Mouse (Mus musculus) CH12.LX (cell line): ENCODE measurements around the gene Cxcl16. TPM values are rescaled to one million over a fixed set of nuclear protein-coding genes. Genes with fewer than 3 reads are reported as not detected.

ENCODE experiments used
- DNase-seq: peaks from one replicate; pipeline ENCODE4 v3.0.0-alpha.2; 2013; ENCODE audit errors: extremely low read depth
- H3K27ac ChIP-seq: 2 replicates; pipeline ENCODE4 v1.5.1; 2012; ENCODE audit warnings: low read depth, mild to moderate bottlenecking, control low read depth, moderate library complexity; ENCODE audit not compliant: insufficient read depth
- H3K27me3 ChIP-seq: replicated peaks from 2 replicates; pipeline ENCODE3; 2012; ENCODE audit warnings: inconsistent platforms
- H3K36me3 ChIP-seq, 2 experiments: replicated peaks in 1 of 2; 2 replicates each; pipeline versions ENCODE3 to v1.6.1; 2012; ENCODE audit warnings: inconsistent platforms in 1 of 2, low read length in 1 of 2, mild to moderate bottlenecking in 1 of 2, mixed read lengths in 1 of 2, moderate library complexity in 1 of 2; ENCODE audit not compliant: control insufficient read depth in 1 of 2, insufficient read depth in 1 of 2
- H3K4me1 ChIP-seq, 2 experiments: 2 replicates each; pipeline ENCODE4 v1.6.1; 2012; ENCODE audit warnings: inconsistent platforms in 1 of 2, moderate library complexity in 1 of 2; ENCODE audit not compliant: insufficient read depth in 2 of 2, control insufficient read depth in 1 of 2
- H3K4me2 ChIP-seq: 2 replicates; pipeline ENCODE4 v1.6.1; 2012; ENCODE audit warnings: low read depth, mild to moderate bottlenecking, control low read depth; ENCODE audit not compliant: poor library complexity, insufficient read depth, severe bottlenecking
- H3K4me3 ChIP-seq, 3 experiments: fragments of 150-350 bp in 1 of 3; sonication (generic) in 1 of 3; replicated peaks in 1 of 3; 2 replicates each; pipeline versions ENCODE3 to v1.5.1; 2011 to 2012; ENCODE audit warnings: low read depth in 2 of 3, low read length in 2 of 3, mild to moderate bottlenecking in 2 of 3, moderate library complexity in 2 of 3, control low read depth in 1 of 3, improper control_type of control experiment in 1 of 3, inconsistent platforms in 1 of 3, mixed read lengths in 1 of 3; ENCODE audit not compliant: poor library complexity in 1 of 3
- H3K79me2 ChIP-seq: replicated peaks from 2 replicates; pipeline ENCODE4 v1.6.1; 2012; ENCODE audit warnings: mild to moderate bottlenecking, moderate library complexity; ENCODE audit not compliant: control insufficient read depth, poor library complexity, insufficient read depth, severe bottlenecking; ENCODE audit errors: extremely low read depth
- H3K9ac ChIP-seq: 2 replicates; pipeline ENCODE4 v1.6.1; 2012; ENCODE audit warnings: low read depth, mild to moderate bottlenecking, control low read depth, moderate library complexity; ENCODE audit not compliant: insufficient read depth
- H3K9me3 ChIP-seq: replicated peaks from 2 replicates; pipeline ENCODE3; 2012; ENCODE audit warnings: low read length, inconsistent platforms, mixed read lengths
- BHLHE40 ChIP-seq: IDR thresholded peaks from 2 replicates; pipeline ENCODE4 v1.6.1; 2011; ENCODE audit warnings: mild to moderate bottlenecking, low read depth, low read length, improper control_type of control experiment
- CHD1 ChIP-seq: IDR thresholded peaks from 2 replicates; pipeline ENCODE4 v1.6.1; 2012; ENCODE audit warnings: low read depth, low read length, improper control_type of control experiment, inconsistent platforms
- CHD2 ChIP-seq: IDR thresholded peaks from 2 replicates; pipeline ENCODE4 v1.6.1; 2011; ENCODE audit warnings: low read length, improper control_type of control experiment
- CTCF ChIP-seq, 2 experiments: IDR thresholded peaks in 1 of 2; conservative IDR thresholded peaks in 1 of 2; 2 replicates each; pipeline ENCODE4 v1.5.1; 2011 to 2012; ENCODE audit warnings: low read depth in 2 of 2, low read length in 2 of 2, improper control_type of control experiment in 1 of 2, inconsistent platforms in 1 of 2, mild to moderate bottlenecking in 1 of 2, moderate library complexity in 1 of 2
- E2F4 ChIP-seq: IDR thresholded peaks from 2 replicates; pipeline ENCODE4 v1.6.1; 2011; ENCODE audit warnings: low read depth, low read length, improper control_type of control experiment; ENCODE audit not compliant: insufficient replicate concordance
- ELF1 ChIP-seq: IDR thresholded peaks from 2 replicates; pipeline ENCODE4 v1.6.1; 2014; ENCODE audit warnings: low read depth, mild to moderate bottlenecking, inconsistent platforms, low read length, improper control_type of control experiment
- EP300 ChIP-seq: IDR thresholded peaks from 2 replicates; pipeline ENCODE4 v1.6.1; 2011; ENCODE audit warnings: low read length, improper control_type of control experiment
- ETS1 ChIP-seq: conservative IDR thresholded peaks from 2 replicates; pipeline ENCODE4 v1.6.1; 2012; ENCODE audit warnings: low read depth, mild to moderate bottlenecking, inconsistent platforms, low read length, improper control_type of control experiment, moderate library complexity
- GABPA ChIP-seq: IDR thresholded peaks from 2 replicates; pipeline ENCODE4 v1.6.1; 2012; ENCODE audit warnings: low read depth, low read length, improper control_type of control experiment, inconsistent platforms; ENCODE audit not compliant: insufficient replicate concordance
- HCFC1 ChIP-seq: IDR thresholded peaks from 2 replicates; pipeline ENCODE4 v1.6.1; 2012; ENCODE audit warnings: low read depth, mild to moderate bottlenecking, inconsistent platforms, low read length, improper control_type of control experiment
- IRF4 ChIP-seq: IDR thresholded peaks from 2 replicates; pipeline ENCODE4 v1.6.1; 2014; ENCODE audit warnings: low read depth, mild to moderate bottlenecking, inconsistent platforms, low read length, improper control_type of control experiment
- JUN ChIP-seq: IDR thresholded peaks from 2 replicates; pipeline ENCODE4 v1.6.1; 2011; ENCODE audit warnings: low read depth, mild to moderate bottlenecking, low read length, improper control_type of control experiment, moderate library complexity; ENCODE audit not compliant: insufficient read depth
- JUND ChIP-seq: conservative IDR thresholded peaks from 2 replicates; pipeline ENCODE4 v1.6.1; 2011; ENCODE audit warnings: low read depth, low read length, improper control_type of control experiment
- MAFK ChIP-seq: IDR thresholded peaks from 2 replicates; pipeline ENCODE4 v1.6.1; 2011; ENCODE audit warnings: low read length, improper control_type of control experiment; ENCODE audit not compliant: insufficient replicate concordance
- MAX ChIP-seq: IDR thresholded peaks from 2 replicates; pipeline ENCODE4 v1.6.1; 2011; ENCODE audit warnings: low read length, improper control_type of control experiment
- MAZ ChIP-seq: IDR thresholded peaks from 2 replicates; pipeline ENCODE4 v1.6.1; 2012; ENCODE audit warnings: low read depth, mild to moderate bottlenecking, inconsistent platforms, low read length, improper control_type of control experiment, moderate library complexity
- MEF2A ChIP-seq: IDR thresholded peaks from 2 replicates; pipeline ENCODE4 v1.6.1; 2014; ENCODE audit warnings: low read depth, mild to moderate bottlenecking, inconsistent platforms, low read length, improper control_type of control experiment, borderline replicate concordance
- MXI1 ChIP-seq: IDR thresholded peaks from 2 replicates; pipeline ENCODE4 v1.6.1; 2011; ENCODE audit warnings: mild to moderate bottlenecking, low read depth, low read length, improper control_type of control experiment
- MYC ChIP-seq: IDR thresholded peaks from 2 replicates; pipeline ENCODE4 v1.6.1; 2011; ENCODE audit warnings: low read depth, mild to moderate bottlenecking, improper control_type of control experiment, low read length
- NELFE ChIP-seq: IDR thresholded peaks from 2 replicates; pipeline ENCODE4 v1.6.1; 2011; ENCODE audit warnings: low read depth, low read length, improper control_type of control experiment
- NRF1 ChIP-seq: IDR thresholded peaks from 2 replicates; pipeline ENCODE4 v1.6.1; 2014; ENCODE audit warnings: low read depth, mild to moderate bottlenecking, inconsistent platforms, low read length, improper control_type of control experiment, moderate library complexity
- PAX5 ChIP-seq: IDR thresholded peaks from 2 replicates; pipeline ENCODE4 v1.6.1; 2012; ENCODE audit warnings: low read length, inconsistent platforms, mixed read lengths
- POLR2A ChIP-seq: IDR thresholded peaks from 2 replicates; pipeline ENCODE4 v1.6.1; 2011; ENCODE audit warnings: low read depth, mild to moderate bottlenecking, improper control_type of control experiment, low read length
- POLR2AphosphoS2 ChIP-seq: IDR thresholded peaks from 2 replicates; pipeline ENCODE4 v1.6.1; 2011; ENCODE audit warnings: low read depth, low read length, improper control_type of control experiment
- RAD21 ChIP-seq: IDR thresholded peaks from 2 replicates; pipeline ENCODE4 v1.6.1; 2011; ENCODE audit warnings: low read depth, mild to moderate bottlenecking, low read length, improper control_type of control experiment, moderate library complexity
- RCOR1 ChIP-seq: conservative IDR thresholded peaks from 2 replicates; pipeline ENCODE4 v1.6.1; 2012; ENCODE audit warnings: low read depth, mild to moderate bottlenecking, inconsistent platforms, low read length, improper control_type of control experiment
- SIN3A ChIP-seq: IDR thresholded peaks from 2 replicates; pipeline ENCODE4 v1.6.1; 2012; ENCODE audit warnings: low read length, improper control_type of control experiment, inconsistent platforms
- SMC3 ChIP-seq: IDR thresholded peaks from 2 replicates; pipeline ENCODE4 v1.6.1; 2011; ENCODE audit warnings: low read depth, low read length, improper control_type of control experiment
- TBP ChIP-seq: conservative IDR thresholded peaks from 2 replicates; pipeline ENCODE4 v1.6.1; 2011; ENCODE audit warnings: low read depth, low read length, improper control_type of control experiment
- TCF12 ChIP-seq: IDR thresholded peaks from 2 replicates; pipeline ENCODE4 v1.6.1; 2014; ENCODE audit warnings: low read depth, mild to moderate bottlenecking, inconsistent platforms, low read length, improper control_type of control experiment
- UBTF ChIP-seq: IDR thresholded peaks from 2 replicates; pipeline ENCODE4 v1.6.1; 2012; ENCODE audit warnings: low read depth, mild to moderate bottlenecking, inconsistent platforms, low read length, improper control_type of control experiment, moderate library complexity
- USF1 ChIP-seq: IDR thresholded peaks from 2 replicates; pipeline ENCODE4 v1.6.1; 2014; ENCODE audit warnings: low read depth, mild to moderate bottlenecking, inconsistent platforms, low read length, improper control_type of control experiment
- USF2 ChIP-seq: conservative IDR thresholded peaks from 2 replicates; pipeline ENCODE4 v1.6.1; 2011; ENCODE audit warnings: low read depth, low read length, improper control_type of control experiment
- ZC3H11A ChIP-seq: IDR thresholded peaks from 2 replicates; pipeline ENCODE4 v1.6.1; 2012; ENCODE audit warnings: low read depth, mild to moderate bottlenecking, inconsistent platforms, low read length, improper control_type of control experiment
- ZKSCAN1 ChIP-seq: IDR thresholded peaks from 2 replicates; pipeline ENCODE4 v1.6.1; 2012; ENCODE audit warnings: low read depth, inconsistent platforms, low read length, improper control_type of control experiment, borderline replicate concordance
- ZMIZ1 ChIP-seq: IDR thresholded peaks from 2 replicates; pipeline ENCODE4 v1.6.1; 2012; ENCODE audit warnings: low read depth, mild to moderate bottlenecking, inconsistent platforms, low read length, improper control_type of control experiment
- ZNF384 ChIP-seq: IDR thresholded peaks from 2 replicates; pipeline ENCODE4 v1.6.1; 2012; ENCODE audit warnings: low read depth, low read length, improper control_type of control experiment, inconsistent platforms
- dilution Hi-C: fragments of 300-500 bp; cut with MboI; formaldehyde crosslinking; loops from 2 replicates; pipeline ENCODE4 v1.14.3; 2020; ENCODE audit warnings: low sequenced_read_pairs; ENCODE audit not compliant: extremely low pct_unique_long_range_greater_than_20kb, extremely low pct_ligation_motif_present
- in situ Hi-C: fragments of 300-500 bp; cut with MboI; formaldehyde crosslinking; loops from 3 replicates; pipeline ENCODE4 v1.14.3; 2019; ENCODE audit warnings: low sequenced_read_pairs, low pct_ligation_motif_present, low pct_unique_long_range_greater_than_20kb, mixed read lengths
- polyA plus RNA-seq: library from polyadenylated mRNA; unstranded; fragments of >175 nt; gene quantifications from 2 replicates; pipeline ENCODE4 v1.2.1, GENCODE M21; 2012; ENCODE audit warnings: low read depth; ENCODE audit not compliant: insufficient read length
- total RNA-seq, 2 experiments: library from RNA; depleted of rRNA; stranded (reverse); fragments of 300-350 nt in 1 of 2; fragments of >200 nt in 1 of 2; gene quantifications; 2 replicates each; pipeline ENCODE4 v1.2.3; 2012 to 2014

Cxcl16 gene
- total and polyA plus RNA-seq, 3 experiments = 0.04 to 0.56 TPM; not detected in 1

DNA sequence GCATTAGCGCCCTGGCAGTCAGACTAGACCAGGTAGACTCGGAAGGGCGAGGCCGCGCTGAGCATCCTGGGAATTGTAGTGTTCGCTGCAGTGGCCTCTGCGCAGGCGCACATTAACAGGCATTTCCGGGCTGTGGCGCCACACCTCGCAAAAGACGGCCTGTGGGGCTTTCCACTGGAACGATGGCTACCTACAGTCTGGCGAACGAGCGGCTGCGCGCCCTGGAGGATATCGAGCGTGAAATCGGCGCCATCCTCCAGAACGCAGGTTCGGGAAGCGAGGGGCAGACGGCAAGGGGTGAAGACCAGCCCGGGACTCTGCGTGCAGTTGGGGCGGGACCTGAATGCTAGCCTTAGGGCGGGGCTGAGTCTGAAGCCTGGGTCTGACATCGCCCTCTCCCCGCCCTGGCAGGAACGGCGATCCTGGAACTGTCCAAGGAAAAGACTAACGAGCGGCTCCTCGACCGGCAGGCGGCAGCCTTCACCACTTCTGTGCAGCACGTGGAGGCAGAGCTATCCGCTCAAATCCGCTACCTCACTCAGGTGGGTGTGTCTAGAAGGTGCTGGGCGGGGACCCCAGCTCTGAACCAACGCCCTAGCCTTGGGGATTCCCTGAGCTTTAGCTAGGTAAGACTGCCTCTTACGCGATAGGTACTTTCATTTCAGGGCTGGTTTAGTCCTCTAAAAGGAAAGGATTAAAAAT is 7.8 kb downstream of the Cxcl16 start, which contains the start of gene Med11:
TSS of gene Med11 (plus strand) at position 123 of the 702 bp plus-strand sequence.
- dilution Hi-C loops = no loop called here
- in situ Hi-C loops = no loop called here
- Histone ChIP-seq H3K9me3 (no peaks in the 10 kb centered on the region), H3K9ac (peak within 1 kb of the TSS; percentile 80), H3K4me1 (peaks cover 10 to 57% of the 10 kb centered on the region in 2 experiments), H3K4me2 (peak within 1 kb of the TSS; percentile 88), H3K4me3 (peak within 1 kb of the TSS; percentile 68 to 91 (median 71)), H3K27me3 (no peaks in the 10 kb centered on the region), H3K79me2 (0 out of 2 replicates have a peak, but pooled peaks cover 5% of the 10 kb centered on the region), H3K27ac (peak within 1 kb of the TSS; percentile 91), H3K36me3 (peaks cover 0 to 33% of the 10 kb centered on the region in 2 experiments)
- DNase-seq = peak; percentile 100
- TF ChIP-seq CHD1 = no peak; the same call in 1 of the 2 replicates
- 0 out of 2 replicates have a peak, but pooled peaks have one; percentile 38 for TF ChIP-seq ZNF384
- peak; percentile 97 for TF ChIP-seq HCFC1
- TF ChIP-seq PAX5 = no peak
- peak; percentile 73; the same call in 1 of the 2 replicates for TF ChIP-seq MAZ
- peak; percentile 99 for TF ChIP-seq MAX
- TF ChIP-seq E2F4 = peak; percentile 67; the same call in 1 of the 2 replicates
- peak; percentile 30; the same call in 1 of the 2 replicates for TF ChIP-seq UBTF
- TF ChIP-seq USF1 = peak; percentile 72
- peak; percentile 92 for TF ChIP-seq NELFE
- peak; percentile 95 for TF ChIP-seq SIN3A
- TF ChIP-seq IRF4 = peak; percentile 73; the same call in 1 of the 2 replicates
- TF ChIP-seq ETS1 = peak; percentile 62
- TF ChIP-seq GABPA = peak; percentile 72; the same call in 1 of the 2 replicates
- peak; percentile 24 to 98; a peak in 3 of 4 replicates for TF ChIP-seq CTCF (conservative IDR thresholded peaks at IDR 0.05 in 1 of 2, IDR thresholded peaks at IDR 0.05 in 1 of 2; ENCODE audit: low read depth in 2 of 2, low read length in 2 of 2)
- TF ChIP-seq MAFK = 0 out of 2 replicates have a peak, but pooled peaks have one; percentile 9
- no peak; the same call in 1 of the 2 replicates for TF ChIP-seq JUN
- TF ChIP-seq TCF12 = peak; percentile 78
- TF ChIP-seq POLR2AphosphoS2 = peak; percentile 89; the same call in 1 of the 2 replicates
- peak; percentile 97 for TF ChIP-seq POLR2A
- TF ChIP-seq USF2 = peak; percentile 34
- 0 out of 2 replicates have a peak, but pooled peaks have one; percentile 18 for TF ChIP-seq EP300
- peak; percentile 97 for TF ChIP-seq NRF1
- TF ChIP-seq RAD21 = peak; percentile 76
- TF ChIP-seq RCOR1 = no peak; the same call in 1 of the 2 replicates
- TF ChIP-seq SMC3 = peak; percentile 86
- peak; percentile 100 for TF ChIP-seq ELF1
- peak; percentile 99 for TF ChIP-seq MXI1
- TF ChIP-seq TBP = peak; percentile 52; the same call in 1 of the 2 replicates
- TF ChIP-seq BHLHE40 = peak; percentile 96
- no peak for TF ChIP-seq ZKSCAN1
- TF ChIP-seq ZC3H11A = no peak; the same call in 1 of the 2 replicates
- TF ChIP-seq CHD2 = 0 out of 2 replicates have a peak, but pooled peaks have one; percentile 53
- peak; percentile 89 for TF ChIP-seq ZMIZ1
- TF ChIP-seq MEF2A = peak; percentile 76
- peak; percentile 100 for TF ChIP-seq MYC
- TF ChIP-seq JUND = no peak; the same call in 1 of the 2 replicates
